Mouse (Mus musculus) cerebellum, adult 8-10 months (tissue): ENCODE measurements around the gene Zfp518a.
A peak's percentile ranks its signal among the peaks of the same experiment; 100 is the strongest.

ENCODE experiments used
- DNase-seq: peaks from one replicate; pipeline ENCODE4 v3.0.0; 2022

The Zfp518a gene

GRCm38 (mm10) chr19:40894519-40895392 lies at the start of gene Zfp518a:
TSS of gene Zfp518a (plus strand) at chr19:40894705.
- DNase-seq, result peak; percentile 89

- DNase-seq, result no peak
Measured at GRCm38 (mm10) chr19:40844731-40845130, 49.8 kb upstream of the Zfp518a start.

- no peak for DNase-seq
Measured at GRCm38 (mm10) chr19:40849391-40849790, 45.1 kb upstream of the Zfp518a start.

- DNase-seq, result no peak
Measured at GRCm38 (mm10) chr19:40859555-40859954, 35.0 kb upstream of the Zfp518a start.

GRCm38 (mm10) chr19:40868284-40868683 lies 26.2 kb upstream of the Zfp518a start:
- no peak for DNase-seq

- no peak for DNase-seq
Measured at GRCm38 (mm10) chr19:40869425-40870105, 24.9 kb upstream of the Zfp518a start.

GRCm38 (mm10) chr19:40872955-40873665 lies 21.4 kb upstream of the Zfp518a start:
- DNase-seq, result peak; percentile 89

- DNase-seq, result no peak
Measured at GRCm38 (mm10) chr19:40881700-40882099, 12.8 kb upstream of the Zfp518a start.

GRCm38 (mm10) chr19:40888887-40889286 lies 5.6 kb upstream of the Zfp518a start:
- no peak for DNase-seq

GRCm38 (mm10) chr19:40894071-40894506 lies 416 bp upstream of the Zfp518a start:
- no peak for DNase-seq

GRCm38 (mm10) chr19:40895393-40895703 lies 843 bp downstream of the Zfp518a start:
- DNase-seq, result no peak

GRCm38 (mm10) chr19:40931581-40932369 lies 37.3 kb downstream of the Zfp518a start:
- no peak for DNase-seq

GRCm38 (mm10) chr19:40935376-40935775 lies 40.9 kb downstream of the Zfp518a start:
- DNase-seq, result no peak

GRCm38 (mm10) chr19:40936038-40936437 lies 41.5 kb downstream of the Zfp518a start:
- no peak for DNase-seq

- no peak for DNase-seq
Measured at GRCm38 (mm10) chr19:40943552-40943951, 49.0 kb downstream of the Zfp518a start.

- no peak for DNase-seq
Measured at GRCm38 (mm10) chr19:40946937-40947577, 52.6 kb downstream of the Zfp518a start.

GRCm38 (mm10) chr19:40958981-40959380 lies 64.5 kb downstream of the Zfp518a start:
- DNase-seq, result no peak

GRCm38 (mm10) chr19:40962988-40963387 lies 68.5 kb downstream of the Zfp518a start:
- no peak for DNase-seq

GRCm38 (mm10) chr19:40964367-40964891 lies 69.9 kb downstream of the Zfp518a start:
- DNase-seq, result no peak

GRCm38 (mm10) chr19:40964936-40965850 lies 70.7 kb downstream of the Zfp518a start:
- DNase-seq, result no peak
